14 mouse cellular contexts compared by ENCODE assay signal in genomic region chr9:8545236-8545635, GRCm38 (mm10). TPM values are rescaled to one million over a fixed set of nuclear protein-coding genes. Genes with fewer than 3 reads are reported as not detected.
A peak's percentile ranks its signal among the peaks of the same experiment; 100 is the strongest.
DNase-seq lines count a peak whose midpoint lies in the region; ATAC-seq and TF ChIP-seq lines count a peak whose summit lies in the region.
"Had no signal": no experiment of that assay in that cellular context is flagged by ENCODE, and none has a peak within 500 bp of the region (broad histone marks: within the 10 kb centered on the region; RNA-seq: fewer than 3 reads in every experiment).

No protein-coding gene starts in this region.

- no peaks in the 10 kb centered on the region for H3K36me3 ChIP-seq in heart, embryonic 12.5 days
- no peaks in the 10 kb centered on the region for H3K36me3 ChIP-seq in heart, embryonic 10.5 days
- H3K36me3 ChIP-seq in midbrain, embryonic 11.5 days (ENCODE audit: control insufficient read depth, insufficient read depth, low read length) = no peaks in the 10 kb centered on the region
- H3K36me3 ChIP-seq in midbrain, embryonic 16.5 days (ENCODE audit: control insufficient read depth, insufficient read depth, low read length) = no peaks in the 10 kb centered on the region
- H3K36me3 ChIP-seq: midbrain, embryonic 10.5 days had no signal

- H3K9ac ChIP-seq in heart, embryonic 12.5 days = no peak overlapping the region
- no peak overlapping the region for H3K9ac ChIP-seq in midbrain, embryonic 11.5 days (ENCODE audit: low read length)
- no peak overlapping the region for H3K9ac ChIP-seq in midbrain, embryonic 16.5 days (ENCODE audit: low read depth, low read length)
- H3K9ac ChIP-seq: liver, embryonic 14.5 days had no signal

- H3K9me3 ChIP-seq in heart, embryonic 12.5 days (replicated peaks) = no peaks in the 10 kb centered on the region
- no peaks in the 10 kb centered on the region for H3K9me3 ChIP-seq in heart, embryonic 10.5 days
- no peaks in the 10 kb centered on the region for H3K9me3 ChIP-seq in midbrain, embryonic 11.5 days (ENCODE audit: control insufficient read depth, low read length)
- H3K9me3 ChIP-seq in midbrain, embryonic 16.5 days (replicated peaks; ENCODE audit: control insufficient read depth, low read length, poor library complexity, severe bottlenecking) = no peaks in the 10 kb centered on the region
- H3K9me3 ChIP-seq: midbrain, embryonic 10.5 days had no signal

- H3K4me2 ChIP-seq in heart, embryonic 12.5 days = peak overlapping the region; percentile 99
- no peak overlapping the region for H3K4me2 ChIP-seq in midbrain, embryonic 11.5 days
- H3K4me2 ChIP-seq in midbrain, embryonic 16.5 days (ENCODE audit: low read length) = no peak overlapping the region

- intact Hi-C loops in left cerebral cortex, adult 2 months (cut with DNase I) = loop anchor here (10.0 kb wide), 1 partner anchor 210 kb away; no protein-coding TSS in a partner anchor
- intact Hi-C loops in left cerebral cortex, postnatal 25 days (cut with DNase I) = no loop called here

- no peaks in the 10 kb centered on the region; the same call in 1 of the 2 replicates for H3K4me1 ChIP-seq in heart, embryonic 12.5 days (replicated peaks)
- H3K4me1 ChIP-seq in heart, embryonic 10.5 days = peaks cover 9% of the 10 kb centered on the region; the same call in 1 of the 2 replicates
- no peaks in the 10 kb centered on the region for H3K4me1 ChIP-seq in midbrain, embryonic 11.5 days (ENCODE audit: control insufficient read depth, insufficient read depth, low read length)
- H3K4me1 ChIP-seq in midbrain, embryonic 16.5 days (ENCODE audit: control insufficient read depth, insufficient read depth, low read length) = peaks cover 8% of the 10 kb centered on the region; the same call in 1 of the 2 replicates

- H3K4me3 ChIP-seq in heart, embryonic 12.5 days = no peak overlapping the region
- H3K4me3 ChIP-seq in heart, embryonic 10.5 days = no peak overlapping the region
- H3K4me3 ChIP-seq in left cerebral cortex, adult 2 months = peak overlapping the region; percentile 62; the same call in 1 of the 2 replicates
- H3K4me3 ChIP-seq in midbrain, embryonic 11.5 days (ENCODE audit: low read depth, low read length) = no peak overlapping the region
- H3K4me3 ChIP-seq in midbrain, embryonic 16.5 days (ENCODE audit: low read depth, low read length) = no peak overlapping the region

- H3K27me3 ChIP-seq in heart, embryonic 12.5 days (replicated peaks) = 0 out of 2 replicates have a peak, but pooled peaks cover 9% of the 10 kb centered on the region
- H3K27me3 ChIP-seq in heart, embryonic 10.5 days (ENCODE audit: insufficient read depth, poor library complexity, severe bottlenecking) = peaks cover 18% of the 10 kb centered on the region
- peaks cover 7% of the 10 kb centered on the region; the same call in 1 of the 2 replicates for H3K27me3 ChIP-seq in midbrain, embryonic 11.5 days (ENCODE audit: control insufficient read depth, insufficient read depth, low read length)
- no peaks in the 10 kb centered on the region for H3K27me3 ChIP-seq in midbrain, embryonic 16.5 days (ENCODE audit: control insufficient read depth, insufficient read depth, low read depth, low read length)

- ATAC-seq in heart, embryonic 12.5 days (ENCODE audit: insufficient number of reproducible peaks, low FRiP score) = peak; percentile 39; the same call in 1 of the 2 replicates
- no peak for ATAC-seq in midbrain, embryonic 11.5 days (ENCODE audit: low FRiP score)
- ATAC-seq in midbrain, embryonic 16.5 days = no peak
- ATAC-seq in megakaryocyte progenitor cell, adult 5-6 weeks (replicated peaks; ENCODE audit: poor library complexity) = peak; percentile 12; the same call in 1 of the 2 replicates
- ATAC-seq: inflammation-experienced regulatory T-cells, adult 6 months had no signal

- 22% methylated on average over 2 of the region's 2 CpGs for WGBS in heart, embryonic 12.5 days
- 23% methylated on average over 2 of the region's 2 CpGs for WGBS in heart, embryonic 10.5 days
- 77% methylated on average over 2 of the region's 2 CpGs for WGBS in midbrain, embryonic 11.5 days
- 85% methylated on average over 2 of the region's 2 CpGs for WGBS in midbrain, embryonic 16.5 days

- no peak overlapping the region for H3K27ac ChIP-seq in heart, embryonic 12.5 days (ENCODE audit: poor library complexity, severe bottlenecking)
- no peak overlapping the region for H3K27ac ChIP-seq in heart, embryonic 10.5 days
- no peak overlapping the region for H3K27ac ChIP-seq in left cerebral cortex, adult 2 months
- H3K27ac ChIP-seq in midbrain, embryonic 11.5 days (ENCODE audit: low read depth, low read length) = no peak overlapping the region
- no peak overlapping the region for H3K27ac ChIP-seq in midbrain, embryonic 16.5 days (ENCODE audit: low read length)
- H3K27ac ChIP-seq: liver, embryonic 14.5 days had no signal

- TF ChIP-seq CTCF in left cerebral cortex, adult 2 months (IDR thresholded peaks at IDR 0.05) = no peak

- no peak for DNase-seq in heart, embryonic 10.5 days (ENCODE audit: low spot score)
- DNase-seq in left cerebral cortex, adult 2 months (ENCODE audit: extremely low spot score in 1 of 2, low spot score in 2 of 2) = no peak
- DNase-seq in left cerebral cortex, postnatal 25 days (ENCODE audit: low spot score in 2 of 2) = no peak
- peak; percentile 77 for DNase-seq in midbrain, embryonic 11.5 days (ENCODE audit: low spot score, missing footprints)
- no peak for DNase-seq in left cerebral cortex, adult 18-20 months (ENCODE audit: low spot score in 2 of 2)
- DNase-seq: gastrocnemius, postnatal 36 days; heart, postnatal 10 days; kidney, postnatal 14 days had no signal

RNA-seq across cellular contexts. Expression of gene Trpc6, which starts 1.3 kb away (rescaled TPM):
- 0.96 and 1.4 TPM in 2 replicates for polyA plus RNA-seq in heart, embryonic 12.5 days (2016; fragmentation: Nextera tagmentation; extraction: Ambion mirVana)
- polyA plus RNA-seq in heart, embryonic 10.5 days (2016; fragmentation: Nextera tagmentation; extraction: Ambion mirVana) = 0.81 and 1.5 TPM in 2 replicates
- total RNA-seq in left cerebral cortex, adult 2 months (2021) = 10 to 100 TPM; 19.0 to 22.4 TPM
- total RNA-seq in left cerebral cortex, postnatal 25 days (2021) = 10 to 100 TPM; 12.2 to 13.1 TPM
- polyA plus RNA-seq in midbrain, embryonic 11.5 days (2014; fragmentation: Nextera tagmentation; extraction: Ambion mirVana) = 1.1 and 2.0 TPM in 2 replicates
- polyA plus RNA-seq in midbrain, embryonic 16.5 days (2015; fragmentation: Nextera tagmentation; extraction: Ambion mirVana) = 0.49 and 0.76 TPM in 2 replicates
- total RNA-seq in megakaryocyte progenitor cell, adult 5-6 weeks (2015) = 0.49 TPM in 1 of 2 replicates, not detected in the other
- total RNA-seq in megakaryocyte progenitor cell, adult 5-6 weeks (2017) = 1.0 TPM in 1 of 2 replicates, not detected in the other
- 10 to 100 TPM; 26.2 to 31.4 TPM for total RNA-seq in left cerebral cortex, adult 18-20 months (2021)
- polyA plus RNA-seq: inflammation-experienced regulatory T-cells, adult 6 months had no signal

Comparison
In these comparisons a context has a peak if more than half of its experiments do, and no peak if none do; other contexts are left out.
1. ATAC-seq: peak in heart, embryonic 12.5 days (single experiment) and megakaryocyte progenitor cell, adult 5-6 weeks (single experiment); none in midbrain, embryonic 11.5 days (single experiment) and midbrain, embryonic 16.5 days (single experiment).
2. RNA of gene Trpc6, which starts 1.3 kb away (total RNA-seq): 26.2 to 31.4 TPM in left cerebral cortex, adult 18-20 months, 19.0 to 22.4 TPM in left cerebral cortex, adult 2 months and 12.2 to 13.1 TPM in left cerebral cortex, postnatal 25 days; 0.49 to 1.0 TPM in megakaryocyte progenitor cell, adult 5-6 weeks; every median in the first group is over 4 times any median in the second.